Mouse (Mus musculus): Measurements from ENCODE around the gene Fbl. TPM values are rescaled to one million over a fixed set of nuclear protein-coding genes. Genes with fewer than 3 reads are reported as not detected.

Gene Fbl
- polyA plus RNA-seq, 1 experiment from 2014 or later: 81.3 TPM

GRCm38 (mm10) chr7:28168320-28169115 is 992 bp upstream of the Fbl start:
- no peaks in the 10 kb centered on the region for H3K27me3 ChIP-seq (replicated peaks)
- peaks cover 6% of the 10 kb centered on the region; the same call in 1 of the 2 replicates for H3K9me3 ChIP-seq
- ATAC-seq (ENCODE audit: extremely low read depth, insufficient number of reproducible peaks, low FRiP score, low TSS enrichment): no peak
- H3K27ac ChIP-seq (replicated peaks): peak overlapping the region; percentile 88
- peak overlapping the region; percentile 92 for H3K9ac ChIP-seq
- peaks cover 30% of the 10 kb centered on the region for H3K4me1 ChIP-seq
- 8% methylated on average over 9 of the region's 9 CpGs for WGBS
- H3K36me3 ChIP-seq: no peaks in the 10 kb centered on the region
- H3K4me2 ChIP-seq: peak overlapping the region; percentile 96
- H3K4me3 ChIP-seq: peak overlapping the region; percentile 92

GRCm38 (mm10) chr7:28175358-28175757 is 5.8 kb downstream of the Fbl start:
- Histone ChIP-seq H3K4me3 (no peak overlapping the region), H3K27ac (replicated peaks) (no peak overlapping the region), H3K9ac (no peak overlapping the region), H3K4me2 (no peak overlapping the region), H3K9me3 (no peaks in the 10 kb centered on the region), H3K27me3 (replicated peaks) (no peaks in the 10 kb centered on the region), H3K4me1 (peaks cover 20% of the 10 kb centered on the region), H3K36me3 (peaks cover 43% of the 10 kb centered on the region)
- 83% methylated on average over 4 of the region's 4 CpGs for WGBS
- ATAC-seq (ENCODE audit: extremely low read depth, insufficient number of reproducible peaks, low FRiP score, low TSS enrichment): no peak

GRCm38 (mm10) chr7:28179228-28179627 is 9.7 kb downstream of the Fbl start, which contains the start of gene Dyrk1b:
Gene Dyrk1b (plus strand): TSS chr7:28179469.
- peaks cover 13% of the 10 kb centered on the region for H3K4me1 ChIP-seq
- peak within 1 kb of the TSS; percentile 91 for H3K27ac ChIP-seq (replicated peaks)
- ATAC-seq (ENCODE audit: extremely low read depth, insufficient number of reproducible peaks, low FRiP score, low TSS enrichment): peak; percentile 89
- no peaks in the 10 kb centered on the region for H3K27me3 ChIP-seq (replicated peaks)
- H3K4me3 ChIP-seq: peak within 1 kb of the TSS; percentile 99
- peaks cover 74% of the 10 kb centered on the region for H3K36me3 ChIP-seq
- WGBS: under 1% methylated on average over 25 of the region's 25 CpGs
- H3K4me2 ChIP-seq: peak within 1 kb of the TSS; percentile 97
- H3K9me3 ChIP-seq: no peaks in the 10 kb centered on the region
- H3K9ac ChIP-seq: peak within 1 kb of the TSS; percentile 96

GRCm38 (mm10) chr7:28179741-28180377 is 10.3 kb downstream of the Fbl start:
- peaks cover 77% of the 10 kb centered on the region for H3K36me3 ChIP-seq
- H3K9me3 ChIP-seq: no peaks in the 10 kb centered on the region
- H3K4me3 ChIP-seq: peak overlapping the region; percentile 99
- ATAC-seq (ENCODE audit: extremely low read depth, insufficient number of reproducible peaks, low FRiP score, low TSS enrichment): peak; percentile 92
- H3K9ac ChIP-seq: peak overlapping the region; percentile 96
- peak overlapping the region; percentile 91 for H3K27ac ChIP-seq (replicated peaks)
- 1% methylated on average over 34 of the region's 56 CpGs for WGBS
- no peaks in the 10 kb centered on the region for H3K27me3 ChIP-seq (replicated peaks)
- H3K4me2 ChIP-seq: peak overlapping the region; percentile 97
- H3K4me1 ChIP-seq: peaks cover 13% of the 10 kb centered on the region

- H3K9me3 ChIP-seq: no peaks in the 10 kb centered on the region
- WGBS: 70% methylated on average over 5 of the region's 5 CpGs
- H3K4me3 ChIP-seq: peak overlapping the region; percentile 99
- H3K27ac ChIP-seq (replicated peaks): peak overlapping the region; percentile 73
- H3K9ac ChIP-seq: peak overlapping the region; percentile 96
- H3K4me2 ChIP-seq: peak overlapping the region; percentile 97
- no peaks in the 10 kb centered on the region for H3K27me3 ChIP-seq (replicated peaks)
- peaks cover 77% of the 10 kb centered on the region for H3K36me3 ChIP-seq
- H3K4me1 ChIP-seq: peaks cover 13% of the 10 kb centered on the region
- no peak for ATAC-seq (ENCODE audit: extremely low read depth, insufficient number of reproducible peaks, low FRiP score, low TSS enrichment)
Observed at GRCm38 (mm10) chr7:28180890-28181289, 11.4 kb downstream of the Fbl start.

- WGBS: 94% methylated on average over 12 of the region's 12 CpGs
- H3K4me1 ChIP-seq: peaks cover 13% of the 10 kb centered on the region
- peaks cover 77% of the 10 kb centered on the region for H3K36me3 ChIP-seq
- H3K27ac ChIP-seq (replicated peaks): no peak overlapping the region
- no peak for ATAC-seq (ENCODE audit: extremely low read depth, insufficient number of reproducible peaks, low FRiP score, low TSS enrichment)
- no peaks in the 10 kb centered on the region for H3K9me3 ChIP-seq
- H3K4me3 ChIP-seq: 0 out of 2 replicates have a peak overlapping the region, but pooled peaks have one; percentile 4
- no peaks in the 10 kb centered on the region for H3K27me3 ChIP-seq (replicated peaks)
- no peak overlapping the region for H3K4me2 ChIP-seq
- H3K9ac ChIP-seq: peak overlapping the region; percentile 96; the same call in 1 of the 2 replicates
Observed at GRCm38 (mm10) chr7:28181376-28181775, 11.9 kb downstream of the Fbl start.

GRCm38 (mm10) chr7:28182320-28182719 is 12.8 kb downstream of the Fbl start:
- no peak overlapping the region for H3K4me2 ChIP-seq
- no peak for ATAC-seq (ENCODE audit: extremely low read depth, insufficient number of reproducible peaks, low FRiP score, low TSS enrichment)
- peaks cover 13% of the 10 kb centered on the region for H3K4me1 ChIP-seq
- peaks cover 77% of the 10 kb centered on the region for H3K36me3 ChIP-seq
- no peak overlapping the region for H3K9ac ChIP-seq
- 96% methylated on average over 22 of the region's 22 CpGs for WGBS
- no peak overlapping the region for H3K4me3 ChIP-seq
- H3K9me3 ChIP-seq: no peaks in the 10 kb centered on the region
- no peaks in the 10 kb centered on the region for H3K27me3 ChIP-seq (replicated peaks)
- H3K27ac ChIP-seq (replicated peaks): no peak overlapping the region

- Histone ChIP-seq H3K9me3 (no peaks in the 10 kb centered on the region), H3K36me3 (peaks cover 96% of the 10 kb centered on the region), H3K27ac (replicated peaks) (no peak overlapping the region), H3K4me2 (no peak overlapping the region), H3K9ac (no peak overlapping the region), H3K27me3 (replicated peaks) (no peaks in the 10 kb centered on the region), H3K4me3 (no peak overlapping the region), H3K4me1 (peaks cover 6% of the 10 kb centered on the region)
- WGBS: 92% methylated on average over 14 of the region's 14 CpGs
- ATAC-seq (ENCODE audit: extremely low read depth, insufficient number of reproducible peaks, low FRiP score, low TSS enrichment): no peak
Observed at GRCm38 (mm10) chr7:28185884-28186283, 16.4 kb downstream of the Fbl start.

GRCm38 (mm10) chr7:28186631-28187030 is 17.1 kb downstream of the Fbl start:
- Histone ChIP-seq H3K9me3 (no peaks in the 10 kb centered on the region), H3K4me3 (no peak overlapping the region), H3K27ac (replicated peaks) (no peak overlapping the region), H3K4me1 (no peaks in the 10 kb centered on the region), H3K9ac (no peak overlapping the region), H3K4me2 (no peak overlapping the region), H3K36me3 (peaks cover 99% of the 10 kb centered on the region), H3K27me3 (replicated peaks) (no peaks in the 10 kb centered on the region)
- no peak for ATAC-seq (ENCODE audit: extremely low read depth, insufficient number of reproducible peaks, low FRiP score, low TSS enrichment)
- WGBS: 86% methylated on average over 8 of the region's 8 CpGs

- H3K36me3 ChIP-seq: peaks cover 89% of the 10 kb centered on the region
Observed at GRCm38 (mm10) chr7:28191489-28191888, 22.0 kb downstream of the Fbl start.

GRCm38 (mm10) chr7:28191903-28192302 is 22.4 kb downstream of the Fbl start:
- Histone ChIP-seq H3K27me3 (replicated peaks) (no peaks in the 10 kb centered on the region), H3K9me3 (no peaks in the 10 kb centered on the region), H3K9ac (no peak overlapping the region), H3K36me3 (peaks cover 89% of the 10 kb centered on the region), H3K4me3 (no peak overlapping the region), H3K4me1 (no peaks in the 10 kb centered on the region), H3K27ac (replicated peaks) (no peak overlapping the region), H3K4me2 (no peak overlapping the region)
- 88% methylated on average over 1 of the region's 1 CpGs for WGBS
- no peak for ATAC-seq (ENCODE audit: extremely low read depth, insufficient number of reproducible peaks, low FRiP score, low TSS enrichment)

More at GRCm38 (mm10) chr7:28191489-28191888, 22.0 kb downstream of the Fbl start:
- H3K4me3 ChIP-seq: no peak overlapping the region
- no peak overlapping the region for H3K4me2 ChIP-seq
- H3K4me1 ChIP-seq: no peaks in the 10 kb centered on the region
- no peak overlapping the region for H3K9ac ChIP-seq
- H3K9me3 ChIP-seq: no peaks in the 10 kb centered on the region
- no peak for ATAC-seq (ENCODE audit: extremely low read depth, insufficient number of reproducible peaks, low FRiP score, low TSS enrichment)
- no peaks in the 10 kb centered on the region for H3K27me3 ChIP-seq (replicated peaks)
- 86% methylated on average over 3 of the region's 3 CpGs for WGBS
- H3K27ac ChIP-seq (replicated peaks): no peak overlapping the region

Data from heart, embryonic 13.5 days (tissue).